Mouse (Mus musculus) E14TG2a.4 (cell line): ENCODE measurements around the gene Ms4a6c.
"Not testable (repeated sequence)": the region's sequence is repeated elsewhere in the genome, so short reads cannot be mapped to it uniquely, and the experiment has no call there.

Source experiments
- H3K27me3 ChIP-seq: 2 replicates; pipeline ENCODE4 v1.6.1; 2014; ENCODE audit warnings: low read length, control low read depth; ENCODE audit not compliant: insufficient read depth
- H3K36me3 ChIP-seq: 2 replicates; pipeline ENCODE4 v1.6.1; 2014; ENCODE audit warnings: low read length, control low read depth; ENCODE audit not compliant: insufficient read depth
- H3K4me1 ChIP-seq: replicated peaks from 2 replicates; pipeline ENCODE4 v1.6.1; 2014; ENCODE audit warnings: low read depth, low read length, control low read depth
- H3K4me3 ChIP-seq: replicated peaks from 2 replicates; pipeline ENCODE4 v1.5.1; 2014; ENCODE audit warnings: mild to moderate bottlenecking, low read length
- H3K9me3 ChIP-seq: 2 replicates; pipeline ENCODE4 v1.6.1; 2014; ENCODE audit warnings: low read length, control low read depth
- CTCF ChIP-seq: conservative IDR thresholded peaks from 2 replicates; pipeline ENCODE4 v1.5.1; 2014; ENCODE audit warnings: low read length
- NANOG ChIP-seq: IDR thresholded peaks from 2 replicates; pipeline ENCODE4 v1.6.1; 2014; ENCODE audit warnings: borderline replicate concordance, low read length, mixed read lengths
- POU5F1 ChIP-seq: IDR thresholded peaks from 2 replicates; pipeline ENCODE4 v1.6.1; 2014; ENCODE audit warnings: low read length, borderline replicate concordance

Gene Ms4a6c

GRCm38 (mm10) chr19:11469215-11469614 is at the start of gene Ms4a6c:
TSS of gene Ms4a6c (plus strand) at chr19:11469366.
- not testable (repeated sequence) for H3K4me3 ChIP-seq, H3K27me3 ChIP-seq, H3K36me3 ChIP-seq, H3K9me3 ChIP-seq, H3K4me1 ChIP-seq

GRCm38 (mm10) chr19:11431209-11431608 is 38.0 kb upstream of the Ms4a6c start:
- not testable (repeated sequence) for H3K4me1 ChIP-seq, H3K27me3 ChIP-seq, H3K9me3 ChIP-seq, H3K4me3 ChIP-seq, H3K36me3 ChIP-seq

GRCm38 (mm10) chr19:11435058-11435834 is 33.9 kb upstream of the Ms4a6c start:
- TF ChIP-seq NANOG (no peak), POU5F1 (no peak), CTCF (no peak)
- no peaks in the 10 kb centered on the region for H3K4me1 ChIP-seq
- H3K9me3 ChIP-seq = no peaks in the 10 kb centered on the region
- H3K4me3 ChIP-seq = no peak overlapping the region
- no peaks in the 10 kb centered on the region for H3K27me3 ChIP-seq
- no peaks in the 10 kb centered on the region for H3K36me3 ChIP-seq

DNA sequence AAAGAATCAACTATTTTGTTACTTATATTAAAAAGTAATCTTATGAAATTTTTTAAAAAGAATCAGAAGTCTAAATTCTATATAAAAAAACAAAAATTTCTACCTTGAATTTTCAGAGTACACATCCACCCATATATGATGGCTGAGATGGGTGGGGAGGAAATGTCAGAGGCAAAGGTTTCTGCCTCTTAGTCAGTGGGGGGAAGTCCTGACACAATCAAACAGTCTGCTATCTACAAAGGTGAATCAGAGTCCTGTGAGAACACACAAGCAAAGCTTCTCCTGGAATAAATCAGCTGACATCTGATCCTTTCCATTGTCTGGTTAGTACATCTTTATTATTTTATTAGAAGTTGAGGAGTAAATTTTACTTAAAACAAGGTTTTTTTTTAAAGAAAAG is 25.8 kb upstream of the Ms4a6c start, which contains the start of gene Ms4a4b:
Ms4a4b (plus strand) TSS at position 216 of the 400 bp plus-strand sequence.
- no peak for TF ChIP-seq POU5F1
- no peak for TF ChIP-seq NANOG
- no peak for TF ChIP-seq CTCF
- H3K9me3 ChIP-seq = no peaks in the 10 kb centered on the region
- H3K4me1 ChIP-seq = no peaks in the 10 kb centered on the region
- no peaks in the 10 kb centered on the region for H3K27me3 ChIP-seq
- no peaks in the 10 kb centered on the region for H3K36me3 ChIP-seq
- no peak within 1 kb of the TSS for H3K4me3 ChIP-seq

DNA sequence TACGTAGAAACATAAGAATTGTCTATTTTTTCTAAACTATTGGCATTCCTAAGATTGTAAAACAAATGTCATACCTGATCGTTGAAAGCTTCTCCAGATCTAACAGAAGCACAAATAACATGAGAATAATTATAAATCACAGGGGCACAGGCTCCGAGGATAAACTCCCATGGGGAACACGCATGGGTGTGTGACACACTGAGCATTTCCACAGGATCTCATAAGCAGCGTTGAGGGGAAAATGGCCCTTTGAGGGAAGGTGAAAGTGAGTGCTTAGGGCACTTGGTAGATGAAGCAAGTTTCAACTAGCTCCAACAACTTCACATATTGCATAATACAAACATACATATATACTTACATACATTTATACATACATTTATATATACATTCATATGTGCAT is 25.2 kb upstream of the Ms4a6c start:
- H3K27me3 ChIP-seq = no peaks in the 10 kb centered on the region
- H3K4me3 ChIP-seq = no peak overlapping the region
- no peaks in the 10 kb centered on the region for H3K4me1 ChIP-seq
- H3K9me3 ChIP-seq = no peaks in the 10 kb centered on the region
- no peaks in the 10 kb centered on the region for H3K36me3 ChIP-seq
- TF ChIP-seq CTCF = no peak
- no peak for TF ChIP-seq POU5F1
- TF ChIP-seq NANOG = no peak

DNA sequence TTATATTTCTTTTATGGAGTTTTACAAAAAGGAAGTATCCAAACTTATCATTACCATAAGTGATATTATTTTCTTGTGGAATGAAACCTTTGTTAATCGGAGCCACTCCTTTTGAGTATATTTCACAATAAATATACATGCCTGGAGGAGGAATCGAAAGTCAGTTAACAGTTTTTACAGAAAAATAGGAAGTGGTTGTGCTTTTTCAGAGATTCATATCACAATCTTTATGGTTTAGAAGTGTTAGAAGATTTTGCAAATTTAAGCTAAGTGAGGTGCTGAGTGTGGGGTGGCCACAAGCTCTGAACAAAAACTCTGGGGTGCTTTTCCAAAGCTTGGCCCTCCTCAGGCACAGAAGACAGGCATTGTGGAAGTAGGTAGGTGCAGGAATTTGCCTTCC is 21.9 kb upstream of the Ms4a6c start:
- TF ChIP-seq CTCF (no peak), POU5F1 (no peak), NANOG (no peak)
- Histone ChIP-seq H3K4me3 (no peak overlapping the region), H3K27me3 (no peaks in the 10 kb centered on the region), H3K4me1 (no peaks in the 10 kb centered on the region), H3K9me3 (no peaks in the 10 kb centered on the region), H3K36me3 (no peaks in the 10 kb centered on the region)

DNA sequence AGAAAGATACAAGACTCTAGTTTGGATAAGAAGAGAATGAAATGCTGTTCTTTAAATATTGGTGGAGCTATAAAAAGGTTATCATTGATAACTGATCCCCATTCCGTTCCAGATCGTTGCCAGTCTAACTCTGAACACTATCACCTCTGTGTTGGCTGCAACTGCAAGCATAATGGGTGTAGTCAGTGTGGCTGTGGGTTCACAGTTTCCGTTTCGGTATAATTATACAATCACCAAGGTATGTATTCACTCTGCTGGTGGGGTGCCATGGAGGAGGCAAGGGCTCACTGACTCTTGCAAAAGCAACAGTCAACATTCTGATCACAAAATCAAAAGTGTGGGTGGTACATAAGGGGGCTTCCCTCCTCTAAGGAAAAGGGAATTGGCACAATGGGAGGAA is 10.1 kb upstream of the Ms4a6c start:
- H3K4me1 ChIP-seq, H3K27me3 ChIP-seq: not testable (repeated sequence)

GRCm38 (mm10) chr19:11464795-11465194 is 4.4 kb upstream of the Ms4a6c start:
- H3K4me1 ChIP-seq, H3K36me3 ChIP-seq, H3K9me3 ChIP-seq, H3K4me3 ChIP-seq, H3K27me3 ChIP-seq: not testable (repeated sequence)

More for the DNA sequence above, 10.1 kb upstream of the Ms4a6c start:
- H3K36me3 ChIP-seq, H3K4me3 ChIP-seq, H3K9me3 ChIP-seq: not testable (repeated sequence)

DNA sequence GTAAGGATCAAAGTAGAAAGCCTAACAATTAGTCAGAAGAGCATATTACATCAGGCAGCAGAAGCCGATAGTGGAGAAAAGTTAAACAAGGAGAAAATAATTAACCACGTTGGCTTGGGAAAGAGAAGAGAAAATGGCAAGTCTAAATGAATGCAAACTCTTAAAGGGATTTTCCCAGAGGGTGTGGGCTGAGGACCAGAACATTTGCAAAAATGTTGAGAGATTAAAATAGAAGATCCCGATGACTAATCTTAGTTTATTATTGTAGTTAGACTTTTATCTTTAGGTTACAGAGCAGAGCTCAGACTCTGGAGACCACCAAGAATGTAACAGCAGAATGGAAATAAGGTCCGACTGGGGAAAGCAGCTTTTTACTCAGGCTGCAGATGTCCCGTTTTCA is 2.7 kb upstream of the Ms4a6c start:
- H3K4me3 ChIP-seq = no peak overlapping the region
- H3K27me3 ChIP-seq = no peaks in the 10 kb centered on the region
- no peaks in the 10 kb centered on the region for H3K36me3 ChIP-seq

GRCm38 (mm10) chr19:11468361-11468760 is 805 bp upstream of the Ms4a6c start:
- H3K4me1 ChIP-seq, H3K27me3 ChIP-seq, H3K36me3 ChIP-seq, H3K4me3 ChIP-seq, H3K9me3 ChIP-seq: not testable (repeated sequence)

More for the DNA sequence above, 2.7 kb upstream of the Ms4a6c start:
- no peaks in the 10 kb centered on the region for H3K9me3 ChIP-seq
- no peaks in the 10 kb centered on the region for H3K4me1 ChIP-seq
- TF ChIP-seq CTCF (no peak), NANOG (no peak), POU5F1 (no peak)
